ENCODE assay signal across 20 mouse cellular contexts in the genomic region with DNA sequence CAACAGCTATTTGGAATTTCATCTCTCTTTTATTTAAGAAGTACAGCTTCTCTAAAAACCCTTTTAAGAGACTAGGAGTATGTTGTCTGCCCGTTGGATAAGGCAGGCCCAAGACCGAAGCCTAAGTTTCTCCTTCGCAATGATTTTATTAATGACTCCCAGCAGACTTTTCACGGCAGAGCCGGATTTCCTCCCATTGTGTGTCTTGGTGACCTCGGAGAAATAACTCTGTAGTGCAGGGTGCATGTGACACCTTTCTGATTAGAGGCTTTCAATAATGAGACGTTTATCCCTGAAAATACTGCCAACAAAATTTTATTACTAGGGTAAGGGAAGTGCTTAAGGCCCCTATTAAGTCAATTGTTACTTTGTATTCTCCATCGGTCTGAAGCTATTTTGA. TPM values are rescaled to one million over a fixed set of nuclear protein-coding genes. Genes with fewer than 3 reads are reported as not detected.
DNase-seq lines count a peak whose midpoint lies in the region; ATAC-seq lines count a peak whose summit lies in the region.
"Had no signal": no experiment of that assay in that cellular context is flagged by ENCODE, and none has a peak within 500 bp of the region (broad histone marks: within the 10 kb centered on the region; RNA-seq: fewer than 3 reads in every experiment).

No protein-coding gene starts in this region.

- H3K4me3 ChIP-seq in limb, embryonic 12.5 days (replicated peaks) = no peak overlapping the region
- no peak overlapping the region for H3K4me3 ChIP-seq in forebrain, embryonic 12.5 days (replicated peaks)
- H3K4me3 ChIP-seq: hindbrain, embryonic 13.5 days had no signal

- H3K4me2 ChIP-seq in limb, embryonic 12.5 days = peak overlapping the region; percentile 47; the same call in 1 of the 2 replicates
- H3K4me2 ChIP-seq in forebrain, embryonic 12.5 days = no peak overlapping the region
- H3K4me2 ChIP-seq: midbrain, embryonic 11.5 days had no signal

- 10% methylated on average over 8 of the region's 8 CpGs for WGBS in limb, embryonic 12.5 days
- 72% methylated on average over 8 of the region's 8 CpGs for WGBS in forebrain, embryonic 12.5 days

- H3K9ac ChIP-seq in limb, embryonic 12.5 days (replicated peaks) = no peak overlapping the region
- no peak overlapping the region for H3K9ac ChIP-seq in forebrain, embryonic 12.5 days
- H3K9ac ChIP-seq: forebrain, postnatal 0 days; hindbrain, embryonic 13.5 days had no signal

- no peaks in the 10 kb centered on the region for H3K9me3 ChIP-seq in limb, embryonic 12.5 days
- H3K9me3 ChIP-seq in forebrain, embryonic 12.5 days = no peaks in the 10 kb centered on the region
- H3K9me3 ChIP-seq: hindbrain, embryonic 13.5 days had no signal

- H3K27ac ChIP-seq in limb, embryonic 12.5 days = no peak overlapping the region
- no peak overlapping the region for H3K27ac ChIP-seq in forebrain, embryonic 12.5 days
- H3K27ac ChIP-seq: macrophage had no signal

- no peaks in the 10 kb centered on the region for H3K36me3 ChIP-seq in limb, embryonic 12.5 days
- no peaks in the 10 kb centered on the region for H3K36me3 ChIP-seq in forebrain, embryonic 12.5 days (replicated peaks)
- H3K36me3 ChIP-seq: hindbrain, embryonic 13.5 days had no signal

- peaks cover 75% of the 10 kb centered on the region for H3K4me1 ChIP-seq in limb, embryonic 12.5 days (replicated peaks)
- H3K4me1 ChIP-seq in forebrain, embryonic 12.5 days = peaks cover 45% of the 10 kb centered on the region

- peak; percentile 37 to 48 for DNase-seq in heart, adult 18-20 months
- no peak for DNase-seq in heart, postnatal 25 days (ENCODE audit: low spot score)
- peak; percentile 21 for DNase-seq in kidney, postnatal 10 days
- DNase-seq in kidney, adult 11 months = no peak
- DNase-seq in heart, adult 8-10 months (ENCODE audit: low spot score) = peak; percentile 47
- DNase-seq: adrenal gland, adult 8-10 months; cerebellum, adult 11 months; cerebellum, postnatal 14 days; forebrain, postnatal 0 days; kidney, adult 18-20 months; lung, adult 2 months; retina, postnatal 1 day; right cerebral cortex, postnatal 4 days; thymus, postnatal 36 days had no signal

- ATAC-seq in limb, embryonic 12.5 days (ENCODE audit: insufficient number of reproducible peaks, insufficient read depth, low FRiP score, low TSS enrichment, low read depth) = no peak
- ATAC-seq in forebrain, embryonic 12.5 days (ENCODE audit: low FRiP score) = no peak
- ATAC-seq: forebrain, postnatal 0 days had no signal

- intact Hi-C loops in heart, postnatal 25 days (cut with DNase I) = no loop called here

- H3K27me3 ChIP-seq in limb, embryonic 12.5 days = no peaks in the 10 kb centered on the region
- H3K27me3 ChIP-seq in forebrain, embryonic 12.5 days = no peaks in the 10 kb centered on the region
- H3K27me3 ChIP-seq: CH12.LX; hindbrain, embryonic 13.5 days had no signal

RNA-seq across cellular contexts. Expression of a gene that starts 25.3 kb away (rescaled TPM):
- 10 to 100 TPM; 29.3 to 31.8 TPM for total RNA-seq in heart, adult 18-20 months (2021)
- total RNA-seq in heart, postnatal 25 days (2021) = 10 to 100 TPM; 30.9 to 31.6 TPM
- total RNA-seq in heart, adult 8-10 months (2022) = 10 to 100 TPM; 30.2 to 32.1 (median 30.9) TPM
- polyA plus RNA-seq in limb, embryonic 12.5 days (2016; fragmentation: Nextera tagmentation; extraction: Ambion mirVana) = 50.6 and 53.3 TPM in 2 replicates
- 37.0 and 37.8 TPM in 2 replicates for polyA plus RNA-seq in forebrain, embryonic 12.5 days (2016; fragmentation: Nextera tagmentation; extraction: Ambion mirVana)
- polyA plus RNA-seq: macrophage had no signal

Comparison
In these comparisons a context has a peak if more than half of its experiments do, and no peak if none do; other contexts are left out.
1. DNase-seq: peak in heart, adult 18-20 months (2 of 2), kidney, postnatal 10 days (single experiment) and heart, adult 8-10 months (single experiment); none in heart, postnatal 25 days (single experiment) and kidney, adult 11 months (single experiment).